In the genomic region with DNA sequence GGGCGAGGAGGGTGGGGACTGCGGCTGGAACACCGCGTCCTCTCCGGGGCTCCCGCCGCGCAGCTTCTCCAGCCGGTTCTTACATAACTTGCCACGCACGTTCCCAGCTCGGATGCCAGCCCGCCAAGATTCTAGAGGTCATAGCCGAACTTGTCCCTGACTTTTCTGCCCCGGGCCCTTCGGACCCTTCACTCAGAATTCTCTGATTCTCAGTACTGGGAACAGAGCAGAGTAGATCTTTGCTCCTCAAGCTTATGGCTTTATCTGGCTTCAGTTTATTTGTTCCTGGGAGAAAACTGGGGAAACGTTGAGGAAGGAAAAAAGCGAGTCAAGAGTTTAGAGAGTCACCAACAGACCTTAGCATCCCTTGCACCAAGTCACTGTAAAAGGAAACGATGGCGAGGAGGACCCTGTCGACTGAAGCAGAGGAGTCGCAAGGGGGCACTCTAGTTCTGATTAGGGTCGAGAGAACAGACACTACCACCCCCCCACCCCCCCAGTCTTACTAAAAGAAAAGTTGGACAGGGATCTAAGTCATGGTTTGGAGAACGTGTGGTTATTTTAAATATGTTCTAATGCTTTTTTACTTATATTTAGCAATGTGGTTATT, we compare ENCODE assay signal across 8 mouse cellular contexts. TPM values are rescaled to one million over a fixed set of nuclear protein-coding genes. Genes with fewer than 3 reads are reported as not detected.
DNase-seq lines count a peak whose midpoint lies in the region; ATAC-seq lines count a peak whose summit lies in the region.

No protein-coding gene starts in this region.

- H3K9ac ChIP-seq in embryonic facial prominence, embryonic 14.5 days (ENCODE audit: low read depth, low read length) = peak overlapping the region; percentile 53
- H3K9ac ChIP-seq in heart, embryonic 12.5 days = peak overlapping the region; percentile 66
- H3K9ac ChIP-seq in kidney, embryonic 16.5 days (replicated peaks; ENCODE audit: low read length) = peak overlapping the region; percentile 22
- H3K9ac ChIP-seq in liver, embryonic 11.5 days (ENCODE audit: low read depth, low read length) = peak overlapping the region; percentile 57

- H3K9me3 ChIP-seq in embryonic facial prominence, embryonic 14.5 days (ENCODE audit: control insufficient read depth, low read length) = no peaks in the 10 kb centered on the region
- no peaks in the 10 kb centered on the region for H3K9me3 ChIP-seq in heart, embryonic 12.5 days (replicated peaks)
- no peaks in the 10 kb centered on the region for H3K9me3 ChIP-seq in kidney, embryonic 16.5 days (ENCODE audit: low read length)
- H3K9me3 ChIP-seq in liver, embryonic 11.5 days (ENCODE audit: control insufficient read depth, low read length) = no peaks in the 10 kb centered on the region

- H3K4me2 ChIP-seq in embryonic facial prominence, embryonic 14.5 days (ENCODE audit: low read depth, low read length) = peak overlapping the region; percentile 93
- H3K4me2 ChIP-seq in heart, embryonic 12.5 days = peak overlapping the region; percentile 96
- peak overlapping the region; percentile 92 for H3K4me2 ChIP-seq in kidney, embryonic 16.5 days (replicated peaks; ENCODE audit: low read depth, low read length)
- H3K4me2 ChIP-seq in liver, embryonic 11.5 days = peak overlapping the region; percentile 99

- ATAC-seq in embryonic facial prominence, embryonic 14.5 days (ENCODE audit: low read depth) = no peak
- no peak for ATAC-seq in heart, embryonic 12.5 days (ENCODE audit: insufficient number of reproducible peaks, low FRiP score)
- ATAC-seq in kidney, embryonic 16.5 days (ENCODE audit: low FRiP score, low TSS enrichment) = no peak
- ATAC-seq in liver, embryonic 11.5 days (replicated peaks; ENCODE audit: low FRiP score) = no peak

- peaks cover 11% of the 10 kb centered on the region; the same call in 1 of the 2 replicates for H3K4me1 ChIP-seq in embryonic facial prominence, embryonic 14.5 days (ENCODE audit: control insufficient read depth, insufficient read depth, low read length)
- H3K4me1 ChIP-seq in heart, embryonic 12.5 days (replicated peaks) = peaks cover 9% of the 10 kb centered on the region; the same call in 1 of the 2 replicates
- peaks cover 11% of the 10 kb centered on the region; the same call in 1 of the 2 replicates for H3K4me1 ChIP-seq in kidney, embryonic 16.5 days (ENCODE audit: insufficient read depth, low read length)
- H3K4me1 ChIP-seq in liver, embryonic 11.5 days (replicated peaks; ENCODE audit: control insufficient read depth, insufficient read depth, low read length) = peaks cover 15% of the 10 kb centered on the region

- no peaks in the 10 kb centered on the region for H3K36me3 ChIP-seq in embryonic facial prominence, embryonic 14.5 days (ENCODE audit: control insufficient read depth, insufficient read depth, low read length)
- H3K36me3 ChIP-seq in heart, embryonic 12.5 days = peaks cover 23% of the 10 kb centered on the region
- no peaks in the 10 kb centered on the region for H3K36me3 ChIP-seq in kidney, embryonic 16.5 days (ENCODE audit: insufficient read depth, low read length)
- H3K36me3 ChIP-seq in liver, embryonic 11.5 days (ENCODE audit: control insufficient read depth, insufficient read depth, low read length) = no peaks in the 10 kb centered on the region; the same call in 1 of the 2 replicates

- H3K4me3 ChIP-seq in embryonic facial prominence, embryonic 14.5 days (ENCODE audit: low read depth, low read length) = peak overlapping the region; percentile 49
- H3K4me3 ChIP-seq in heart, embryonic 12.5 days = peak overlapping the region; percentile 55
- peak overlapping the region; percentile 52 for H3K4me3 ChIP-seq in kidney, embryonic 16.5 days (ENCODE audit: low read length)
- H3K4me3 ChIP-seq in liver, embryonic 11.5 days (ENCODE audit: low read depth, low read length) = peak overlapping the region; percentile 44

- DNase-seq in urinary bladder, postnatal 14 days (ENCODE audit: low spot score) = peak; percentile 78
- no peak for DNase-seq in urinary bladder, postnatal 10 days (ENCODE audit: low spot score)
- DNase-seq in embryonic facial prominence, embryonic 14.5 days (ENCODE audit: low spot score) = peak; percentile 83
- no peak for DNase-seq in liver, embryonic 11.5 days (ENCODE audit: low spot score)
- peak; percentile 54 to 76 for DNase-seq in natural killer cell, adult 2 months (ENCODE audit: low spot score in 2 of 2)
- DNase-seq in testis, postnatal 14 days (ENCODE audit: low spot score) = peak; percentile 60

- WGBS in embryonic facial prominence, embryonic 14.5 days = 2% methylated on average over 23 of the region's 24 CpGs
- 3% methylated on average over 24 of the region's 24 CpGs for WGBS in heart, embryonic 12.5 days
- WGBS in kidney, embryonic 16.5 days = 1% methylated on average over 24 of the region's 24 CpGs
- 2% methylated on average over 24 of the region's 24 CpGs for WGBS in liver, embryonic 11.5 days

- H3K27me3 ChIP-seq in embryonic facial prominence, embryonic 14.5 days (replicated peaks; ENCODE audit: control insufficient read depth, insufficient read depth, low read length) = no peaks in the 10 kb centered on the region
- H3K27me3 ChIP-seq in heart, embryonic 12.5 days (replicated peaks) = no peaks in the 10 kb centered on the region
- no peaks in the 10 kb centered on the region for H3K27me3 ChIP-seq in kidney, embryonic 16.5 days (ENCODE audit: insufficient read depth, low read length)
- no peaks in the 10 kb centered on the region for H3K27me3 ChIP-seq in liver, embryonic 11.5 days (replicated peaks; ENCODE audit: control insufficient read depth, insufficient read depth, low read length)

- peak overlapping the region; percentile 44; the same call in 1 of the 2 replicates for H3K27ac ChIP-seq in embryonic facial prominence, embryonic 14.5 days (replicated peaks; ENCODE audit: low read depth, low read length)
- peak overlapping the region; percentile 54; the same call in 1 of the 2 replicates for H3K27ac ChIP-seq in heart, embryonic 12.5 days (ENCODE audit: poor library complexity, severe bottlenecking)
- no peak overlapping the region for H3K27ac ChIP-seq in kidney, embryonic 16.5 days (ENCODE audit: low read length)
- H3K27ac ChIP-seq in liver, embryonic 11.5 days (ENCODE audit: low read depth, low read length) = peak overlapping the region; percentile 62

RNA-seq across cellular contexts. Expression of a gene that starts 0.9 kb away (rescaled TPM):
- 4.1 and 4.4 TPM in 2 replicates for polyA plus RNA-seq in embryonic facial prominence, embryonic 14.5 days (2014; fragmentation: Nextera tagmentation; extraction: Ambion mirVana)
- 5.5 and 6.8 TPM in 2 replicates for polyA plus RNA-seq in heart, embryonic 12.5 days (2016; fragmentation: Nextera tagmentation; extraction: Ambion mirVana)
- polyA plus RNA-seq in kidney, embryonic 16.5 days (2015; fragmentation: Nextera tagmentation; extraction: Ambion mirVana) = 5.8 and 6.0 TPM in 2 replicates
- polyA plus RNA-seq in liver, embryonic 11.5 days (2014; fragmentation: Nextera tagmentation; extraction: Ambion mirVana) = 7.9 and 8.1 TPM in 2 replicates

RNA-seq across cellular contexts. Expression of a gene that starts 8.9 kb away (rescaled TPM):
- polyA plus RNA-seq in embryonic facial prominence, embryonic 14.5 days (2014; fragmentation: Nextera tagmentation; extraction: Ambion mirVana) = 19.3 and 20.1 TPM in 2 replicates
- 26.1 and 26.3 TPM in 2 replicates for polyA plus RNA-seq in heart, embryonic 12.5 days (2016; fragmentation: Nextera tagmentation; extraction: Ambion mirVana)
- polyA plus RNA-seq in kidney, embryonic 16.5 days (2015; fragmentation: Nextera tagmentation; extraction: Ambion mirVana) = 38.8 and 45.7 TPM in 2 replicates
- polyA plus RNA-seq in liver, embryonic 11.5 days (2014; fragmentation: Nextera tagmentation; extraction: Ambion mirVana) = 9.5 and 13.5 TPM in 2 replicates

RNA-seq across cellular contexts. Expression of a gene that starts 10.8 kb away (rescaled TPM):
- 36.6 and 39.5 TPM in 2 replicates for polyA plus RNA-seq in embryonic facial prominence, embryonic 14.5 days (2014; fragmentation: Nextera tagmentation; extraction: Ambion mirVana)
- polyA plus RNA-seq in heart, embryonic 12.5 days (2016; fragmentation: Nextera tagmentation; extraction: Ambion mirVana) = 31.8 and 33.8 TPM in 2 replicates
- 41.3 and 44.1 TPM in 2 replicates for polyA plus RNA-seq in kidney, embryonic 16.5 days (2015; fragmentation: Nextera tagmentation; extraction: Ambion mirVana)
- polyA plus RNA-seq in liver, embryonic 11.5 days (2014; fragmentation: Nextera tagmentation; extraction: Ambion mirVana) = 34.3 and 35.1 TPM in 2 replicates

RNA-seq across cellular contexts. Expression of a gene that starts 11.6 kb away (rescaled TPM):
- polyA plus RNA-seq in embryonic facial prominence, embryonic 14.5 days (2014; fragmentation: Nextera tagmentation; extraction: Ambion mirVana) = 288 and 315 TPM in 2 replicates
- 405 and 408 TPM in 2 replicates for polyA plus RNA-seq in heart, embryonic 12.5 days (2016; fragmentation: Nextera tagmentation; extraction: Ambion mirVana)
- polyA plus RNA-seq in kidney, embryonic 16.5 days (2015; fragmentation: Nextera tagmentation; extraction: Ambion mirVana) = 355 and 371 TPM in 2 replicates
- 311 and 340 TPM in 2 replicates for polyA plus RNA-seq in liver, embryonic 11.5 days (2014; fragmentation: Nextera tagmentation; extraction: Ambion mirVana)

RNA-seq across cellular contexts. Expression of a gene that starts 21.6 kb away (rescaled TPM):
- 3.7 and 5.6 TPM in 2 replicates for polyA plus RNA-seq in embryonic facial prominence, embryonic 14.5 days (2014; fragmentation: Nextera tagmentation; extraction: Ambion mirVana)
- 24.7 and 26.3 TPM in 2 replicates for polyA plus RNA-seq in heart, embryonic 12.5 days (2016; fragmentation: Nextera tagmentation; extraction: Ambion mirVana)
- 21.0 and 22.5 TPM in 2 replicates for polyA plus RNA-seq in kidney, embryonic 16.5 days (2015; fragmentation: Nextera tagmentation; extraction: Ambion mirVana)
- polyA plus RNA-seq in liver, embryonic 11.5 days (2014; fragmentation: Nextera tagmentation; extraction: Ambion mirVana) = 27.4 and 28.9 TPM in 2 replicates

Comparison
In these comparisons a context has a peak if more than half of its experiments do, and no peak if none do; other contexts are left out.
1. DNase-seq: peak in urinary bladder, postnatal 14 days (single experiment), embryonic facial prominence, embryonic 14.5 days (single experiment), natural killer cell, adult 2 months (2 of 2) and testis, postnatal 14 days (single experiment); none in urinary bladder, postnatal 10 days (single experiment) and liver, embryonic 11.5 days (single experiment).
2. Peak in every context shown above with its lines, with median percentiles within 50 percentile points of each other: H3K4me2 ChIP-seq, H3K4me3 ChIP-seq and H3K9ac ChIP-seq.